Mouse (Mus musculus): Measurements from ENCODE around the gene Cd6.

- TF ChIP-seq CTCF (IDR thresholded peaks at IDR 0.05; ENCODE audit: insufficient read depth, low read length) (no peak), POLR2A (IDR thresholded peaks at IDR 0.05; ENCODE audit: borderline replicate concordance, extremely low read depth, low read depth, low read length) (no peak)
These were observed 87.7 kb downstream of the Cd6 start for GRCm38 (mm10) chr19:10742145-10742544.

All from lung, adult 2 months (tissue).